Mouse (Mus musculus) megakaryocyte, adult 5-6 weeks (primary cell): ENCODE measurements around the gene Wif1. TPM values are rescaled to one million over a fixed set of nuclear protein-coding genes. Genes with fewer than 3 reads are reported as not detected.
A peak's percentile ranks its signal among the peaks of the same experiment; 100 is the strongest.

Source experiments
- ATAC-seq: 2 replicates; pipeline ENCODE4 v1.8.0; 2016; ENCODE audit warnings: mild to moderate bottlenecking, inconsistent platforms; ENCODE audit not compliant: poor library complexity, severe bottlenecking
- total RNA-seq, 2 experiments: library from RNA; stranded (forward) in 1 of 2; stranded (reverse) in 1 of 2; fragments of 153-499, 151-499 nt in 1 of 2; fragments of 221-1000, 200-1000 nt in 1 of 2; gene quantifications; 2 replicates each; pipeline versions ENCODE4 v1.2.3 to v1.2.4; 2015 to 2017

Gene Wif1
- total RNA-seq, 2 experiments from 2014 or later = 0.11 to 0.22 TPM

DNA sequence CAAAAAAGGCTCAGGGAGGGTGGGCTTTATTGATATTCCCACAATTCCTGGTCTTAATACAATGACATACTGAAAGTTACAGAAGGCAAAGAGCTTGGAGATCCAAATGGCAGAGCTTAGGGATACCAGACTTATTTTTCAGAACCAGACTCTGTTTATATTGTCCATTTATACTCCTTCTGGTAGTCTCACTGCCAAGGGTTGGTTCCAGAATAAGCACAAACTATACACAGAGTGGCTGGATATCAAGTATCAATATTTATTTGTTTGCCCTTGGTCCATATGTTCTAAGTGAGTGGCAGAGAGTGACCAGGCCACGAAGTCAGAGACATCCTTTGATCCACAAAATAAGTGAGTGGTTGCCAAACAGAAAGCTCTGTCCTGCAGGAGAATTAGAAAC lies 34.2 kb downstream of the Wif1 start:
- no peak for ATAC-seq

DNA sequence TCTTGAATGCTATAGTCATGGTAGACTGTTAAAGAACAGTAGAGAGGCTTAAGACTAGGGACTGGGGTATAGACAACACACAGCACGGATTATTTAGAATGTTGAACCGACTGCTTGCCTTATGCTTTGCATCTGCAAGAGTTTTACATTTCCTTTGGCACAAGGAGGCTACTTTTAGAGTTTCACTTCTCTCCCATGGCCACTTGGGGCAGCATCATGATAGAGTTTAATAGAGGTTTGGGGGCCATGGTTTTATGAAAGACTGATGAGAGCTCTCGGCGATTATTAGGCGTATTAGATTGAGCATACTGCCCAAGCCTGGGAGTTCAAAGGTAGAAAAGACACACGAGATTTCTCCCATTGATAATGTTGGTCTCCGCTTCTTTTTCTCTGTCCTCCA lies 37.0 kb downstream of the Wif1 start:
- no peak for ATAC-seq

DNA sequence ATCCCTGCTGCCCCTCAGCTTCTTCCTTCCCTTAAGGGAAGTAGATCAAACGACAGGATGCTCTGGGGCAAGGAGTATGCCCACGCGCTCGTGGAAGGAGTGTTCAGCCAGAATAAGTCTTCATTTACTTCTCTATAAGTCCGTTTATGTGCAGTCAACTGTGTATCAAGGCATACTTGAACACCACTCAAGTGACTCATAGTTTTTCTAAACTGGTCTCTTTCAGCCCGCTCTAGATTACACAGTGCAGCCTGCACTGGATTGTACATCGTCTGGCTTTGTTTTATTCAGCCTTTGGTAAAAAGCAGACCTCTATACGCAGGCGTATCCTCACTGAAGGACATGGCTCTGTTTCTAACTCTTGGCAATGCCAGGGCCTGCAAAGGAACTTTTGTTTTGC lies 46.7 kb downstream of the Wif1 start:
- ATAC-seq = no peak

DNA sequence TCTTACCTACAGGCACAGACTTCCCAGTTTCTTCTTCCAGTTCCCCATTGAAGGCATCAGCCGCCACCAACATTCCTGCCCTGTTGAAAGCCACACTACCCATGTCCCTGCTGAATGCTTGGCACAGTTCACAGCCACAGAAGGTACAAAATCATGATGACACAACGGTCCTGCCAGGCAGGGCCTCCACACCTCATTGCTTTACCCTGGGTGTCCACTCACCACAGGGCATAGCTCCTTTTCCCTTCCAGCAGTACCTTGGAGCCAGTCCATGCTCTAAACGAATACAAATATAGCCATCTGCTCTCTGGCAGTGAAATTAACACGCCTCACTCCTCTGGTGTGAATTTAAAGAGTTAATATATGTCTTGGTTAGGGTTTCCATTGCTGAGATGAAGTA lies 49.1 kb downstream of the Wif1 start:
- no peak for ATAC-seq

DNA sequence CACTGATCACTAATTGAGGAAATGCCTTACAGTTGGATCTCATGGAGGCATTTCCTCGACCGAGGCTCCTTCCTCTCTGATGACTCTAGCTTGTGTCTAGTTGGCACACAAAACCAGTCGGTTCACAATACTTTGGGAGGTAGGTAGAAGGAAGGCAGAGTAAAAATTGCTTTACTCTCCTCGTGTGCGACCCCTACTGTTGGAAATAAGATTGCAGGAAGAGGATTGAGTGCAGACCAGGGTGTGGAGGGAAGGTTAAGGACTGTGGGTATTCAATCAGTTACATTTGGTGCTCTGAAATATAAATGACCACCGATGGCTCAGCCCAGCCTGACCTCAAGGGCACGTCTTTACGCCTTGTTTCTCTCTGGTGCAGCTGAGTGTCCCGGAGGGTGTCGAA lies 49.8 kb downstream of the Wif1 start:
- ATAC-seq = no peak

DNA sequence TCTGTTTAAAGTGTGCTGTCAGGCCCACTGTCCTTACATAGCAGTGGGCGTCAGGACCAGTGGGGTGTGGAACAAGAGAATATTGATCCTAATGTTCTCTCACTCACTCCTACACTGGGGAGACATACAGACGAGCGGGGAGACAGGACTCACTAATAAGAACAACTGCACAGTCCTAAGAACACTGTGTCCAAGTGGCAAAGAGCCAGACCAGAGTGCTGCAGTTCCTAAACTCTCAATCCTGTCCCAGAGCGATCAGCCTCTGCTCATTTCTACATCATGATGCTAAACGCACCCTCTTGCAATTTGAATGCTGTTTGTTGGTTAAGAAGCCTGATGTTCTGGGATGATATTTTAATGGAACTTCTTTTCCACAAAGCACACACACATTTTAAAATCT lies 54.9 kb downstream of the Wif1 start:
- ATAC-seq = no peak

DNA sequence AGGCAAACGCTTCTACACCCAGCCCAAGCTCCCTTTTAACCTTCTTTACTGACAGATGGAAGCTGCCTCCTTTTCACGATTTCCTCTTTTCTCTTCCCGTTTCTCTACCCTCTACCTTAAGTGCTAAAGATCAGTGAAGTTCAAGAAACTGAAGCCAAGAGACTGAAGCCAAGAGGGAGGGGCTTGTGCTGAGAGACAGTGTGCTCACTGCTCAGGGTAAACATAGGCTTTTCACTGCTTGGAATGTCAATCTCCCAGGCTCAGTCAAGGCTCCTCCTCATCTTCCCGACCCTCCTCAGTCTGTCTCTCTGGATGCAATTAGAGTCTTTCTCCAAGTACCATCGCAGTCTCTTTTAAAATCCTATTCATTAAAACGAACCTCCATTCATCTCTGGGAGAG lies 55.6 kb downstream of the Wif1 start:
- peak; percentile 90 for ATAC-seq

DNA sequence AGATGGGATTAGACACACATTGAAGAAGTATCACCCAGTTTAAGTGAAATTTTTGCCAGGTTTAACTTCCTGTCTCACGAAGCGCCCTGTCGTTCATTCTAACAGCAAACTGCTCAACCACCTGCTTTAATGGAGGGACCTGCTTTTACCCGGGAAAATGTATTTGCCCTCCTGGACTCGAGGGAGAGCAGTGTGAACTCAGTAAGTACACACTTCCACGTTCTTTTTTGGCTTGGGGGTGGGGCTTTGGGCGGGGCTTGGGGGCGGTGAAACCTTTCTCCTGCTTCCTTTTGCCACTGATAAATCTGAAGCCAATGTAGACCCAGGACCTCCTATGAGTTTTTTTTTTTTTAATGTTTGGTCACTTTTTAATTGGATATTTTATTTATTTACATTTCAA lies 56.2 kb downstream of the Wif1 start:
- ATAC-seq = peak; percentile 43; the same call in 1 of the 2 replicates

DNA sequence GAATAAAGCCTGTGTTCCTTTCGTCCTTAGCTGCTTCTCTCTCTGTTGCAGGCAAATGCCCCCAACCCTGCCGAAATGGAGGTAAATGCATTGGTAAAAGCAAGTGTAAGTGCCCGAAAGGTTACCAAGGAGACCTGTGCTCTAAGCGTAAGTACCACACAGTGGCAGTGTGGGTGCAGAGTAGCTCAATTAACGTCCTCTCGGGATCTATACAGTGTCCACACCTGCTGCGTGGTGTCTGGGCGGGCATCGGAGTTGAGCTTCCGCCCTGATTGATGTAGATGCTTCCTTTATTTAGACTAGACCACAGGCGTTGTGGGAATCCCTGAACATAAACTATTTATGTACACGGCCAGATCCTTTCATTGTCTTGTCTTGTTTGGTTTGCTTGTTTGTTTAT lies 62.2 kb downstream of the Wif1 start:
- no peak for ATAC-seq

DNA sequence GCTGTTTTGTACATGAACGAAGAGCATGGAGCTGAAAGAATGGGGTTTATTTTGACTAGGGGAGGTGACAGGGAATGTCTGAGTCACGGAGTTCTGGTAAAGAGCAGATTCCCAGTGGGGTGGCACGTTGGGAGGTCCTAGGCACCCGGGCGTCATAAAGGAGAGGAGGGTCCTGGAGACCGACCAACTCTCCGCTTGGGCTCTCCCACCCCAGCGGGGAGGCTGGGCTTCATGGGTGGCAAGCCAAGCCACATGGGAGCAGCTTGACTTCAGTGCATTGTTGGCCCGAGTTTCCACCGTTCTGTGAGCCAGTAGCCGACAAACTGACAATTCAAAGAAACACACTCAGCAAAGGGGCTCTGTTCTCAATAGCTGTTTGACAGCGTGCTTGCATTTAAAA lies 64.5 kb downstream of the Wif1 start:
- ATAC-seq = no peak

DNA sequence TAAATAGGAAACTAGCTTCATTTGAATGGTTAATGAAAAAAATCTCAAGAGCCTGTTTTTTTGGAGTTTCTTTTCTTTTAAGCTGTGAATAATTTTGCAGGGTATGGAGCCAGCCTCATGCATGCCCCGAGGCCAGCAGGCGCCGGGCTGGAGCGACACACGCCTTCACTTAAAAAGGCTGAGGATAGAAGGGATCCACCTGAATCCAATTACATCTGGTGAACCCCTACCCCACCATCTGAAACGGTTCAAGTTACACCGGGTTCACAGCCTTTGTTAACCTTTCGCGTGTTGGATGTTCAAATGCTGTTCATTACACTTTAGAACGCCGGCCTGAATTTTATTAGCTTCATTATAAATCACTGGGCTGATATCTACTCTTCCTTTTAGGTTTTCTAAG lies 65.9 kb downstream of the Wif1 start:
- ATAC-seq = no peak

DNA sequence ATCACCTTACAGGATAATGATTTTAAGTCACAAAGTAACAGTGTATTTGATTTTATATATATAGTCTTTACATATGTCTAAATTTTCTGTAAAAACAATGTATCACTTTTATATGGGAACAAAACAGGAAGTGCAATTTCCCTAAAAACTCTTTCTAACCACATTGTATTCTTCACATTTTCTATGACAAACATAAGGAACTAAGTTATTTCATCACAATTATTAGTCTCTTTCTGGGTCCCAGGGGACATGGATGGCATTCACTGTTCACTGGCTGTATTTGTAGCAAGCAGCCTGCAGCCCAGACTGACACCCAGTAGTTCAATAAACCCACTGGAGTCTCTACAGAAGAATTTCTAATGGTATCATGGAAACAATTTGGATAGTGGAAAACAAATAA lies 82.4 kb downstream of the Wif1 start:
- ATAC-seq = peak; percentile 73

DNA sequence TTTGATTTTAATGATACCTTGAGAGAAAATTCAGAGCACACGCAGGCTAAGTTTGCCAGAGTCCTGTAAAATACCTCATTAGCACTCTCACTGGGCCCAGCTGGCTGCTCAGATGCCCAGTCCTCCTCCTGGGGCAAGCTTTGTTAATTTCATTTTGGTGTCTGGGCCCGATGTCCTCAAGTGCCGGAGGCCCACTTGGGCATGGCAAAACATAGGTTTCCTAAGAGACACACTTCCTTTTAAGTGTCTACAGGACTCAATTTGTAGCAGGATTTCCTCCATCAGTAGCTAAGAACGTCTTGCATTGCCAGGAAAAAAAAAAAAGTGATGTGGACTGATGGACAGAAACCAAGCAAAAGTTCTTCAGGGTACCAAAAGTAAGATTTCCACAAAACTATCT lies 82.9 kb downstream of the Wif1 start:
- ATAC-seq = peak; percentile 58

DNA sequence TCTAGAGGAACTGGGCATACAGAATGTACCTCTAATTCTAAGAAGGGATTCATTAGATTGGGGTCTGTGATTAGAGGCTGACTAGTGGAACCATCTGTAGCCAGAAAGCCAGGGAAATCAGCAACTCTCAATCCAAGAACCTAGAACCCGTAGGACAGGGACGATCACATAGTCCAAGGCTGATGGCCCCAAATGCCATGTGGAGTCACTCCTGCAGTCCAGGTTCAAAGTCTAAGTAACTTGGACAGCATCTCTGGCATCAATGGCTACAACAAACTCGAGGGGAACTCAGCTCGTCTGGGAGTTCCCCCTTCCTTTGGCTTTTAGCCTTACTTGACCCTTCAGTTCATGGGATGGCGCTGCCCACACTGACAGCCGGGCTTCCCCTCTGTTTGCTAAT lies 87.0 kb downstream of the Wif1 start:
- no peak for ATAC-seq

DNA sequence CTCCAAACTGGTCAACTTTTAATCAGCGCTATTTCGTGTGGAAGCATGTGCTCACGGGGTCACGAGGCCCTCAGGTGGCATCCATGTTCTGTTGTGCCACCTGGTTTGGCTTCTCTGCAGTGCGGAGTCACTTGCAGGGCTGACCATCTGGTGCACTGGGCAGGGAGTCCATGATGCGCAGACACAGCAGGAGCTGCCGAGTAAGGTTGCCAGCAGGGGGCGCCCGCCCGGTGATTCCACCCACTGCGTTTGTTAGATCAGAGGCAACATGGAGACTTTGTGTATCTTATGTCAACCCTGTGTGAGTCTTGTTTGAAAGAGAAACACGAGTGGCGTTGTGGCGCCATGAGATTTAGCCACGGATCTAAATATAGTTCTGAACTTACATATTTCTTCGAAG lies 90.7 kb downstream of the Wif1 start:
- peak; percentile 52; the same call in 1 of the 2 replicates for ATAC-seq

DNA sequence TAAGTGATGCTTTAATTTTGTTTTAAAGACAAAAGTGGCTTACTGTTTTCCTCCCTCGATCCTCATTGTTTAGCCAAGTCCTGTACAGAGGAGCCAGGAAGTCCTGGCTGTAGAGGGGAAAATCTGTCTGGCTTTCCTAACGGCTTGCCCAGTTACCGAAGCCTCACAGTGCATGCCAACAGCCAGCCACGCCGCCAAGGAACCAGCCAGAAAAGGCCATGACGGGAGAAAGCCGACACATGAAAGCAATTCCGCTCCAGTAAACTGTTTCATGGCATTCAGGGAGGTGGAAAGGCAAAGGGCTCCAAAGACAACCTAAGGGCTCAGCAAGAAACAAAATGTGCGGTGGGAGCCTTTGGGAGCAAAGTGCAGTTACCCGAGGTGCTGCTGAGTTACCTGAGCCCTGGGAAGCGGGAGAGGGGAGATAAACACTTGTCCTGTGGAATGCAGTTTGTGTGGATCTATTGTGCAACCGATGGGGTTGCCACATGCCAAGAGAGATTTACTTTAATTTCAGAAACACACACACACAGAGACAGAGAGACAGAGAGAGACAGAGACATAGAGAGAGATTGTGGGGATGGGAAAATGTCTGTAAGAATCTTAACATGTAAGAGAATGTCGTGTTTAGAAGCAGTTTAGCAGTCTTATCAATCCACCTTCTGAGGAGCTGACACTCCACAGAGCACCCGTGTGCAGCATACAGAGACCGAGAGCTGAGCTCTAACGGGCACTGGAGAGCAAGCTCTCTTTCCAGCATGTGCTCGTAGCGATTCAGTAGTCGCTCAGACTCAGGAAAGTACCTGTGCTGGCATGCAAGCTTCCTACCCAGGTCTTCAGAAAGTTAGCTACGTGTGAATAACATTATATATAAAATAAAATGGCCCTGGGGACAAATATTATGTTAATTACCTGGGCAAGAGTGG lies 95.5 kb downstream of the Wif1 start:
- ATAC-seq = no peak

Other genes with a start within 250 kb of the Wif1 start
- 0.40 TPM in 1 of 2 replicates, not detected in the other for gene Msrb3, start 134.9 kb upstream of the Wif1 start, total RNA-seq (2015)
- gene Msrb3, start 134.9 kb upstream of the Wif1 start, total RNA-seq (2017) = 0.07 TPM in 1 of 2 replicates, not detected in the other
- gene Lemd3, start 54.6 kb upstream of the Wif1 start, total RNA-seq (2015) = 10.9 and 14.3 TPM in 2 replicates
- gene Lemd3, start 54.6 kb upstream of the Wif1 start, total RNA-seq (2017) = 16.1 and 16.5 TPM in 2 replicates